Mouse (Mus musculus): ENCODE results near the gene Slc22a8. TPM values are rescaled to one million over a fixed set of nuclear protein-coding genes. Genes with fewer than 3 reads are reported as not detected.

The Slc22a8 gene
- polyA plus RNA-seq, 1 experiment from 2014 or later: not detected

GRCm38 (mm10) chr19:8569453-8569863 lies 21.6 kb upstream of the Slc22a8 start:
- Histone ChIP-seq H3K9me3 (ENCODE audit: low read depth, low read length) (no peaks in the 10 kb centered on the region), H3K4me3 (ENCODE audit: low read depth, low read length) (0 out of 2 replicates have a peak overlapping the region, but pooled peaks have one; percentile 7), H3K27ac (ENCODE audit: low read depth) (no peak overlapping the region), H3K4me2 (peak overlapping the region; percentile 48), H3K4me1 (ENCODE audit: insufficient read depth) (no peaks in the 10 kb centered on the region), H3K36me3 (ENCODE audit: insufficient read depth) (no peaks in the 10 kb centered on the region), H3K27me3 (ENCODE audit: insufficient read depth, low read length) (no peaks in the 10 kb centered on the region), H3K9ac (peak overlapping the region; percentile 3; the same call in 1 of the 2 replicates)
- TF ChIP-seq CTCF (IDR thresholded peaks at IDR 0.05; ENCODE audit: low read depth): peak; percentile 68
- DNase-seq: peak; percentile 55
- ATAC-seq (ENCODE audit: insufficient read depth): no peak
- 4% methylated on average over 14 of the region's 14 CpGs for WGBS

- ATAC-seq (ENCODE audit: insufficient read depth): no peak
These were observed 20.6 kb upstream of the Slc22a8 start for GRCm38 (mm10) chr19:8570341-8571040.

GRCm38 (mm10) chr19:8571746-8572145 lies 19.3 kb upstream of the Slc22a8 start:
- H3K4me2 ChIP-seq: no peak overlapping the region
- no peak overlapping the region for H3K27ac ChIP-seq (ENCODE audit: low read depth)
- 47% methylated on average over 7 of the region's 7 CpGs for WGBS
- no peaks in the 10 kb centered on the region for H3K9me3 ChIP-seq (ENCODE audit: low read depth, low read length)
- no peak overlapping the region for H3K9ac ChIP-seq
- no peaks in the 10 kb centered on the region for H3K4me1 ChIP-seq (ENCODE audit: insufficient read depth)
- H3K36me3 ChIP-seq (ENCODE audit: insufficient read depth): no peaks in the 10 kb centered on the region
- H3K27me3 ChIP-seq (ENCODE audit: insufficient read depth, low read length): no peaks in the 10 kb centered on the region
- DNase-seq: peak; percentile 37
- ATAC-seq (ENCODE audit: insufficient read depth): no peak
- no peak overlapping the region for H3K4me3 ChIP-seq (ENCODE audit: low read depth, low read length)
- no peak for TF ChIP-seq CTCF (IDR thresholded peaks at IDR 0.05; ENCODE audit: low read depth)

More at GRCm38 (mm10) chr19:8570341-8571040, 20.6 kb upstream of the Slc22a8 start:
- Histone ChIP-seq H3K27me3 (ENCODE audit: insufficient read depth, low read length) (no peaks in the 10 kb centered on the region), H3K4me2 (no peak overlapping the region), H3K9me3 (ENCODE audit: low read depth, low read length) (no peaks in the 10 kb centered on the region), H3K36me3 (ENCODE audit: insufficient read depth) (no peaks in the 10 kb centered on the region), H3K4me3 (ENCODE audit: low read depth, low read length) (no peak overlapping the region), H3K9ac (no peak overlapping the region), H3K4me1 (ENCODE audit: insufficient read depth) (no peaks in the 10 kb centered on the region), H3K27ac (ENCODE audit: low read depth) (no peak overlapping the region)
- WGBS: 54% methylated on average over 2 of the region's 2 CpGs
- no peak for DNase-seq
- TF ChIP-seq CTCF (IDR thresholded peaks at IDR 0.05; ENCODE audit: low read depth): no peak

DNA sequence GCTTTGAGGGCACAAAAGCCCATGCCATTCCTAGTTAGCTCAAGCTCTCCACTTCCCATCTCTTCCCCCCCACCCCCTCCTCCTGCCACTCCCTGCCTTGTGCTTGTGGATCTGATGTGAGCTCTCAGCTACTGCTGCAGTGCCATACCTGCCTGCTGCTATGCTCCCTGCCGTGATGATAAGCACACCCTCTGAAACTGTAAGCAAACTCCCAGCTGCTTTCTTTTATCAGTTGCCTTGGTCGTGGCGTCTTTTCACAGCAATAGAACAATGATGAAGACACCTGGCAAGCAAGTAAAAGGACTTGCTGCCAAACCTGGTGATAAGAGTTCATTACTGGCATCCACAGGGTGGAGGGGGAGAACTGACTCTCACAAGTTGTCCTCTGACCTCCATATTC lies 18.6 kb upstream of the Slc22a8 start:
- no peak for TF ChIP-seq CTCF (IDR thresholded peaks at IDR 0.05; ENCODE audit: low read depth)
- Histone ChIP-seq H3K4me3 (ENCODE audit: low read depth, low read length) (no peak overlapping the region), H3K27me3 (ENCODE audit: insufficient read depth, low read length) (no peaks in the 10 kb centered on the region), H3K36me3 (ENCODE audit: insufficient read depth) (no peaks in the 10 kb centered on the region), H3K4me2 (no peak overlapping the region), H3K4me1 (ENCODE audit: insufficient read depth) (no peaks in the 10 kb centered on the region), H3K27ac (ENCODE audit: low read depth) (no peak overlapping the region), H3K9ac (no peak overlapping the region), H3K9me3 (ENCODE audit: low read depth, low read length) (no peaks in the 10 kb centered on the region)
- WGBS: 10% methylated on average over 3 of the region's 3 CpGs
- DNase-seq (no peak), ATAC-seq (ENCODE audit: insufficient read depth) (no peak)

- ATAC-seq (ENCODE audit: insufficient read depth): no peak
- no peak overlapping the region for H3K27ac ChIP-seq (ENCODE audit: low read depth)
- H3K4me2 ChIP-seq: no peak overlapping the region
- H3K4me1 ChIP-seq (ENCODE audit: insufficient read depth): no peaks in the 10 kb centered on the region
- no peaks in the 10 kb centered on the region for H3K36me3 ChIP-seq (ENCODE audit: insufficient read depth)
- no peak overlapping the region for H3K9ac ChIP-seq
- 79% methylated on average over 4 of the region's 4 CpGs for WGBS
- DNase-seq: no peak
- H3K27me3 ChIP-seq (ENCODE audit: insufficient read depth, low read length): no peaks in the 10 kb centered on the region
- no peak overlapping the region for H3K4me3 ChIP-seq (ENCODE audit: low read depth, low read length)
- H3K9me3 ChIP-seq (ENCODE audit: low read depth, low read length): no peaks in the 10 kb centered on the region
- no peak for TF ChIP-seq CTCF (IDR thresholded peaks at IDR 0.05; ENCODE audit: low read depth)
These were observed 13.6 kb upstream of the Slc22a8 start for GRCm38 (mm10) chr19:8577432-8577831.

- Histone ChIP-seq H3K27me3 (ENCODE audit: insufficient read depth, low read length) (no peaks in the 10 kb centered on the region), H3K9ac (peak overlapping the region; percentile 40), H3K4me3 (ENCODE audit: low read depth, low read length) (peak overlapping the region; percentile 32), H3K9me3 (ENCODE audit: low read depth, low read length) (no peaks in the 10 kb centered on the region), H3K4me1 (ENCODE audit: insufficient read depth) (no peaks in the 10 kb centered on the region), H3K36me3 (ENCODE audit: insufficient read depth) (no peaks in the 10 kb centered on the region), H3K4me2 (peak overlapping the region; percentile 64), H3K27ac (ENCODE audit: low read depth) (peak overlapping the region; percentile 51; the same call in 1 of the 2 replicates)
- WGBS: 5% methylated on average over 24 of the region's 24 CpGs
- ATAC-seq (ENCODE audit: insufficient read depth) (peak; percentile 88), DNase-seq (peak; percentile 90)
- peak; percentile 99 for TF ChIP-seq CTCF (IDR thresholded peaks at IDR 0.05; ENCODE audit: low read depth)
These were observed 12.6 kb upstream of the Slc22a8 start for GRCm38 (mm10) chr19:8578293-8578969.

GRCm38 (mm10) chr19:8578970-8579342 lies 12.1 kb upstream of the Slc22a8 start:
- Histone ChIP-seq H3K36me3 (ENCODE audit: insufficient read depth) (no peaks in the 10 kb centered on the region), H3K27ac (ENCODE audit: low read depth) (peak overlapping the region; percentile 51; the same call in 1 of the 2 replicates), H3K9me3 (ENCODE audit: low read depth, low read length) (no peaks in the 10 kb centered on the region), H3K4me2 (peak overlapping the region; percentile 64), H3K4me3 (ENCODE audit: low read depth, low read length) (peak overlapping the region; percentile 32), H3K27me3 (ENCODE audit: insufficient read depth, low read length) (no peaks in the 10 kb centered on the region), H3K9ac (peak overlapping the region; percentile 40), H3K4me1 (ENCODE audit: insufficient read depth) (no peaks in the 10 kb centered on the region)
- WGBS: 17% methylated on average over 2 of the region's 2 CpGs
- no peak for DNase-seq
- TF ChIP-seq CTCF (IDR thresholded peaks at IDR 0.05; ENCODE audit: low read depth): no peak
- peak; percentile 59; the same call in 1 of the 2 replicates for ATAC-seq (ENCODE audit: insufficient read depth)
